Mouse (Mus musculus) right cerebral cortex, postnatal 10 days (tissue): ENCODE measurements at regions not wholly inside any gene's neighbourhood (a gene's known extent, or its start where the extent isn't known, plus 50 kb on each side); places are given as distances from the start of the nearest gene placed in this dataset.

Experiments
- DNase-seq, 2 experiments: peaks; one replicate each; pipeline ENCODE4 v3.0.0; 2021; ENCODE audit warnings: low spot score in 2 of 2

GRCm38 (mm10) chr4:75213176-75213476, 65.0 kb downstream of the Dmac1 start:
- no peak for DNase-seq

- DNase-seq = peak; percentile 84 to 90
These were observed 65.5 kb downstream of the Dmac1 start for GRCm38 (mm10) chr4:75212396-75213175.
